Mouse (Mus musculus): Measurements from ENCODE around the gene Hlcs.

Hlcs gene

GRCm38 (mm10) chr16:94208826-94209225, 104.5 kb downstream of the Hlcs start:
- in situ Hi-C loops (cut with MboI, MseI): no loop called here

- in situ Hi-C loops (cut with MboI, MseI): no loop called here
These were observed 105.2 kb downstream of the Hlcs start for GRCm38 (mm10) chr16:94208152-94208551.

GRCm38 (mm10) chr16:94205528-94206484, 107.6 kb downstream of the Hlcs start:
- in situ Hi-C loops (cut with MboI, MseI): no loop called here

GRCm38 (mm10) chr16:94201387-94201786, 112.0 kb downstream of the Hlcs start:
- in situ Hi-C loops (cut with MboI, MseI): no loop called here

- in situ Hi-C loops (cut with MboI, MseI): no loop called here
These were observed 117.5 kb downstream of the Hlcs start for GRCm38 (mm10) chr16:94195913-94196312.

GRCm38 (mm10) chr16:94191379-94192315, 121.7 kb downstream of the Hlcs start:
- in situ Hi-C loops (cut with MboI, MseI): no loop called here

GRCm38 (mm10) chr16:94190256-94190655, 123.1 kb downstream of the Hlcs start:
- in situ Hi-C loops (cut with MboI, MseI): no loop called here

GRCm38 (mm10) chr16:94186526-94186925, 126.8 kb downstream of the Hlcs start:
- in situ Hi-C loops (cut with MboI, MseI): no loop called here

GRCm38 (mm10) chr16:94185430-94185829, 127.9 kb downstream of the Hlcs start:
- in situ Hi-C loops (cut with MboI, MseI): no loop called here

- in situ Hi-C loops (cut with MboI, MseI): no loop called here
These were observed 133.1 kb downstream of the Hlcs start for GRCm38 (mm10) chr16:94180122-94180870.

- in situ Hi-C loops (cut with MboI, MseI): no loop called here
These were observed 133.8 kb downstream of the Hlcs start for GRCm38 (mm10) chr16:94179341-94180121.

GRCm38 (mm10) chr16:94178441-94179220, 134.7 kb downstream of the Hlcs start:
- in situ Hi-C loops (cut with MboI, MseI): no loop called here

GRCm38 (mm10) chr16:94176997-94177857, 136.1 kb downstream of the Hlcs start:
- in situ Hi-C loops (cut with MboI, MseI): no loop called here

- in situ Hi-C loops (cut with MboI, MseI): no loop called here
These were observed 137.9 kb downstream of the Hlcs start for GRCm38 (mm10) chr16:94175366-94175986.

- in situ Hi-C loops (cut with MboI, MseI): no loop called here
These were observed 140.0 kb downstream of the Hlcs start for GRCm38 (mm10) chr16:94173361-94173760.

- in situ Hi-C loops (cut with MboI, MseI): no loop called here
These were observed 143.2 kb downstream of the Hlcs start for GRCm38 (mm10) chr16:94170218-94170617.

- in situ Hi-C loops (cut with MboI, MseI): no loop called here
These were observed 144.5 kb downstream of the Hlcs start for GRCm38 (mm10) chr16:94168655-94169545.

Measured in T-helper 17 cell (primary cell).